Mouse (Mus musculus): Measurements from ENCODE around the gene Slc38a1.

GRCm38 (mm10) chr15:96676518-96676917, 33.8 kb upstream of the Slc38a1 start:
- TF ChIP-seq TAL1 (IDR thresholded peaks at IDR 0.05; ENCODE audit: low read length) = no peak
- no peak for TF ChIP-seq GATA1 (IDR thresholded peaks at IDR 0.05; ENCODE audit: low read length)
